22 mouse cellular contexts compared by ENCODE assay signal in genomic region chr14:12837902-12838301, GRCm38 (mm10). TPM values are rescaled to one million over a fixed set of nuclear protein-coding genes. Genes with fewer than 3 reads are reported as not detected.
DNase-seq lines count a peak whose midpoint lies in the region; ATAC-seq and TF ChIP-seq lines count a peak whose summit lies in the region.
"Had no signal": no experiment of that assay in that cellular context is flagged by ENCODE, and none has a peak within 500 bp of the region (broad histone marks: within the 10 kb centered on the region; RNA-seq: fewer than 3 reads in every experiment).

No protein-coding gene starts in this region.

- H3K4me2 ChIP-seq in forebrain, embryonic 11.5 days (ENCODE audit: low read depth, low read length, severe bottlenecking), result no peak overlapping the region
- no peak overlapping the region for H3K4me2 ChIP-seq in forebrain, embryonic 12.5 days
- no peak overlapping the region for H3K4me2 ChIP-seq in forebrain, embryonic 15.5 days (replicated peaks)
- H3K4me2 ChIP-seq: hindbrain, embryonic 12.5 days; hindbrain, embryonic 15.5 days had no signal

- H3K27me3 ChIP-seq in forebrain, embryonic 11.5 days (ENCODE audit: control insufficient read depth, insufficient read depth, low read length), result no peaks in the 10 kb centered on the region
- no peaks in the 10 kb centered on the region for H3K27me3 ChIP-seq in forebrain, embryonic 12.5 days
- H3K27me3 ChIP-seq in forebrain, embryonic 15.5 days, result no peaks in the 10 kb centered on the region
- no peaks in the 10 kb centered on the region for H3K27me3 ChIP-seq in embryonic facial prominence, embryonic 10.5 days (replicated peaks; ENCODE audit: low read depth, poor library complexity, severe bottlenecking)
- no peaks in the 10 kb centered on the region for H3K27me3 ChIP-seq in cerebellum, adult 2 months (ENCODE audit: control insufficient read depth, insufficient read depth, low read length)
- H3K27me3 ChIP-seq: hindbrain, embryonic 12.5 days; hindbrain, embryonic 15.5 days had no signal

- no peak overlapping the region for H3K9ac ChIP-seq in forebrain, embryonic 11.5 days (ENCODE audit: low read length)
- H3K9ac ChIP-seq in forebrain, embryonic 12.5 days, result no peak overlapping the region
- no peak overlapping the region for H3K9ac ChIP-seq in forebrain, embryonic 15.5 days (replicated peaks)
- H3K9ac ChIP-seq: hindbrain, embryonic 12.5 days; hindbrain, embryonic 15.5 days had no signal

- no peaks in the 10 kb centered on the region for H3K36me3 ChIP-seq in forebrain, embryonic 11.5 days (ENCODE audit: control insufficient read depth, insufficient read depth, low read length)
- H3K36me3 ChIP-seq in forebrain, embryonic 12.5 days (replicated peaks), result no peaks in the 10 kb centered on the region
- no peaks in the 10 kb centered on the region for H3K36me3 ChIP-seq in forebrain, embryonic 15.5 days
- H3K36me3 ChIP-seq in embryonic facial prominence, embryonic 10.5 days (replicated peaks), result no peaks in the 10 kb centered on the region
- H3K36me3 ChIP-seq: hindbrain, embryonic 12.5 days; hindbrain, embryonic 15.5 days had no signal

- H3K4me3 ChIP-seq in forebrain, embryonic 11.5 days (ENCODE audit: low read depth, low read length), result no peak overlapping the region
- no peak overlapping the region for H3K4me3 ChIP-seq in forebrain, embryonic 12.5 days (replicated peaks)
- H3K4me3 ChIP-seq in forebrain, embryonic 15.5 days, result no peak overlapping the region
- H3K4me3 ChIP-seq in embryonic facial prominence, embryonic 10.5 days, result no peak overlapping the region
- no peak overlapping the region for H3K4me3 ChIP-seq in cerebellum, adult 2 months (replicated peaks; ENCODE audit: insufficient read depth, low read depth, low read length)
- H3K4me3 ChIP-seq: hindbrain, embryonic 12.5 days; hindbrain, embryonic 15.5 days had no signal

- no peak for DNase-seq in forebrain, embryonic 11.5 days (ENCODE audit: low spot score)
- DNase-seq in R1 (ENCODE audit: low read depth, low spot score), result peak; percentile 63
- DNase-seq in embryonic facial prominence, embryonic 10.5 days (ENCODE audit: low spot score), result no peak
- DNase-seq in cerebellum, adult 2 months, result no peak
- DNase-seq: adrenal gland, postnatal 10 days; adrenal gland, postnatal 36 days; cerebellum, adult 8-10 months; cerebellum, postnatal 10 days; cerebellum, postnatal 36 days; embryo, embryonic 11 days; gastrocnemius, postnatal 25 days; heart, adult 18-20 months; kidney, adult 2 months had no signal

- no peaks in the 10 kb centered on the region for H3K4me1 ChIP-seq in forebrain, embryonic 11.5 days (replicated peaks; ENCODE audit: control insufficient read depth, insufficient read depth, low read length)
- H3K4me1 ChIP-seq in forebrain, embryonic 12.5 days, result peaks cover 3% of the 10 kb centered on the region; the same call in 1 of the 2 replicates
- peaks cover 19% of the 10 kb centered on the region for H3K4me1 ChIP-seq in forebrain, embryonic 15.5 days
- no peaks in the 10 kb centered on the region for H3K4me1 ChIP-seq in embryonic facial prominence, embryonic 10.5 days
- no peaks in the 10 kb centered on the region; the same call in 1 of the 2 replicates for H3K4me1 ChIP-seq in cerebellum, adult 2 months (ENCODE audit: control insufficient read depth, insufficient read depth, low read length)
- H3K4me1 ChIP-seq: hindbrain, embryonic 12.5 days; hindbrain, embryonic 15.5 days had no signal

- peak; percentile 61; the same call in 1 of the 2 replicates for ATAC-seq in forebrain, embryonic 11.5 days (replicated peaks; ENCODE audit: low FRiP score)
- ATAC-seq in forebrain, embryonic 12.5 days (ENCODE audit: low FRiP score), result no peak; the same call in 1 of the 2 replicates
- no peak for ATAC-seq in forebrain, embryonic 15.5 days (replicated peaks)
- ATAC-seq in megakaryocyte, adult 5-6 weeks (ENCODE audit: poor library complexity, severe bottlenecking), result no peak
- ATAC-seq: intestine, postnatal 0 days had no signal

- no peak overlapping the region for H3K27ac ChIP-seq in forebrain, embryonic 11.5 days (ENCODE audit: low read depth, low read length)
- H3K27ac ChIP-seq in forebrain, embryonic 12.5 days, result no peak overlapping the region
- H3K27ac ChIP-seq in forebrain, embryonic 15.5 days (replicated peaks), result 0 out of 2 replicates have a peak overlapping the region, but pooled peaks have one; percentile 4
- H3K27ac ChIP-seq in embryonic facial prominence, embryonic 10.5 days (replicated peaks), result no peak overlapping the region
- no peak overlapping the region for H3K27ac ChIP-seq in cerebellum, adult 2 months (ENCODE audit: insufficient read depth, low read length)
- H3K27ac ChIP-seq: hindbrain, embryonic 12.5 days; hindbrain, embryonic 15.5 days had no signal

- TF ChIP-seq POLR2A in cerebellum, adult 2 months (IDR thresholded peaks at IDR 0.05; ENCODE audit: borderline replicate concordance, insufficient read depth, low read length), result no peak

- 6% methylated on average over 1 of the region's 1 CpGs for WGBS in forebrain, embryonic 11.5 days
- WGBS in forebrain, embryonic 12.5 days, result 5% methylated on average over 1 of the region's 1 CpGs
- WGBS in forebrain, embryonic 15.5 days, result 8% methylated on average over 1 of the region's 1 CpGs
- 28% methylated on average over 1 of the region's 1 CpGs for WGBS in embryonic facial prominence, embryonic 10.5 days
- WGBS in cerebellum, adult 2 months, result 76% methylated on average over 1 of the region's 1 CpGs

- no peaks in the 10 kb centered on the region for H3K9me3 ChIP-seq in forebrain, embryonic 11.5 days (ENCODE audit: control insufficient read depth, low read length)
- H3K9me3 ChIP-seq in forebrain, embryonic 12.5 days, result no peaks in the 10 kb centered on the region
- no peaks in the 10 kb centered on the region for H3K9me3 ChIP-seq in forebrain, embryonic 15.5 days
- no peaks in the 10 kb centered on the region for H3K9me3 ChIP-seq in embryonic facial prominence, embryonic 10.5 days
- H3K9me3 ChIP-seq: hindbrain, embryonic 12.5 days; hindbrain, embryonic 15.5 days had no signal

- no peak for TF ChIP-seq CTCF in cerebellum, adult 2 months (IDR thresholded peaks at IDR 0.05; ENCODE audit: borderline replicate concordance, insufficient read depth, low read depth, low read length)

RNA-seq across cellular contexts. Expression of gene Cadps, which starts 15.0 kb away (rescaled TPM):
- 12.1 TPM in 2 replicates for polyA plus RNA-seq in forebrain, embryonic 11.5 days (2014; fragmentation: Nextera tagmentation; extraction: Ambion mirVana)
- polyA plus RNA-seq in forebrain, embryonic 12.5 days (2016; fragmentation: Nextera tagmentation; extraction: Ambion mirVana), result 15.1 and 15.9 TPM in 2 replicates
- 27.2 and 33.9 TPM in 2 replicates for polyA plus RNA-seq in forebrain, embryonic 15.5 days (2015; fragmentation: Nextera tagmentation; extraction: Ambion mirVana)
- 2.0 and 2.6 TPM in 2 replicates for polyA plus RNA-seq in embryonic facial prominence, embryonic 10.5 days (2016; fragmentation: Nextera tagmentation; extraction: Ambion mirVana)
- total RNA-seq in megakaryocyte, adult 5-6 weeks (2015), result not detected in 2 replicates
- not detected in 2 replicates for total RNA-seq in megakaryocyte, adult 5-6 weeks (2017)
- 144 and 165 TPM in 2 replicates for polyA plus RNA-seq in cerebellum, adult 2 months (2012; rRNA removed)
- total RNA-seq: heart, postnatal 25 days; hematopoietic stem cell, adult 5-6 weeks; MEL had no signal
